8 mouse cellular contexts compared by ENCODE assay signal in genomic region chr6:112484316-112484715, GRCm38 (mm10). TPM values are rescaled to one million over a fixed set of nuclear protein-coding genes. Genes with fewer than 3 reads are reported as not detected.
A peak's percentile ranks its signal among the peaks of the same experiment; 100 is the strongest.
DNase-seq lines count a peak whose midpoint lies in the region; ATAC-seq and TF ChIP-seq lines count a peak whose summit lies in the region.

No protein-coding gene starts in this region.

- H3K9ac ChIP-seq in intestine, embryonic 16.5 days (ENCODE audit: low read depth, low read length), result no peak overlapping the region

- DNase-seq in cerebellum, adult 11 months, result peak; percentile 8
- peak; percentile 24 for DNase-seq in lung, adult 2 months
- DNase-seq in lung, adult 18-20 months, result no peak
- peak; percentile 37 to 63 for DNase-seq in cerebellum, postnatal 25 days
- no peak for DNase-seq in natural killer cell, adult 2 months (ENCODE audit: low spot score in 2 of 2)

- H3K4me1 ChIP-seq in lung, adult 2 months (ENCODE audit: control insufficient read depth, insufficient read depth, low read length), result 0 out of 2 replicates have a peak, but pooled peaks cover 3% of the 10 kb centered on the region
- H3K4me1 ChIP-seq in intestine, embryonic 16.5 days (ENCODE audit: control insufficient read depth, insufficient read depth, low read length), result peaks cover 7% of the 10 kb centered on the region

- H3K27me3 ChIP-seq in intestine, embryonic 16.5 days (replicated peaks; ENCODE audit: control insufficient read depth, insufficient read depth, low read length), result peaks cover 23% of the 10 kb centered on the region

- no peaks in the 10 kb centered on the region for H3K9me3 ChIP-seq in intestine, embryonic 16.5 days (ENCODE audit: control insufficient read depth, low read length)

- WGBS in lung, adult 2 months, result 13% methylated on average over 4 of the region's 4 CpGs
- WGBS in intestine, embryonic 16.5 days, result 10% methylated on average over 4 of the region's 4 CpGs

- no peak overlapping the region for H3K4me2 ChIP-seq in intestine, embryonic 16.5 days (ENCODE audit: low read depth, low read length)

- no peak overlapping the region for H3K4me3 ChIP-seq in lung, adult 2 months (replicated peaks; ENCODE audit: extremely low read depth, low read depth, low read length)
- no peak overlapping the region for H3K4me3 ChIP-seq in intestine, embryonic 16.5 days (ENCODE audit: low read length)

- TF ChIP-seq CTCF in lung, adult 2 months (IDR thresholded peaks at IDR 0.05; ENCODE audit: insufficient read depth, low read length), result peak; percentile 74

- TF ChIP-seq POLR2A in lung, adult 2 months (IDR thresholded peaks at IDR 0.05; ENCODE audit: borderline replicate concordance, extremely low read depth, low read depth, low read length), result no peak

- ATAC-seq in cerebellum, adult (ENCODE audit: insufficient number of reproducible peaks, low FRiP score, low TSS enrichment), result no peak
- ATAC-seq in intestine, embryonic 16.5 days, result peak; percentile 47; the same call in 1 of the 2 replicates
- ATAC-seq in megakaryocyte, adult 5-6 weeks (ENCODE audit: poor library complexity, severe bottlenecking), result 0 out of 2 replicates have a peak, but pooled peaks have one; percentile 33

- no peaks in the 10 kb centered on the region for H3K36me3 ChIP-seq in intestine, embryonic 16.5 days (ENCODE audit: control insufficient read depth, insufficient read depth, low read length)

- no peak overlapping the region for H3K27ac ChIP-seq in intestine, embryonic 16.5 days (ENCODE audit: low read length)

RNA-seq across cellular contexts. Expression of gene Oxtr, which starts 5.4 kb away (rescaled TPM):
- polyA plus RNA-seq in lung, adult 2 months (2012; rRNA removed), result 0.17 and 0.18 TPM in 2 replicates
- polyA plus RNA-seq in intestine, embryonic 16.5 days (2015; fragmentation: Nextera tagmentation; extraction: Ambion mirVana), result 0.17 and 0.24 TPM in 2 replicates
- total RNA-seq in megakaryocyte, adult 5-6 weeks (2015), result not detected in 2 replicates
- 0.15 TPM in 1 of 2 replicates, not detected in the other for total RNA-seq in megakaryocyte, adult 5-6 weeks (2017)

RNA-seq across cellular contexts. Expression of gene Cav3, which starts 25.0 kb away (rescaled TPM):
- polyA plus RNA-seq in lung, adult 2 months (2012; rRNA removed), result 5.0 and 19.7 TPM in 2 replicates
- polyA plus RNA-seq in intestine, embryonic 16.5 days (2015; fragmentation: Nextera tagmentation; extraction: Ambion mirVana), result 1.7 and 1.9 TPM in 2 replicates
- not detected in 2 replicates for total RNA-seq in megakaryocyte, adult 5-6 weeks (2015)
- total RNA-seq in megakaryocyte, adult 5-6 weeks (2017), result not detected in 2 replicates

Comparison
In these comparisons a context has a peak if more than half of its experiments do, and no peak if none do; other contexts are left out.
1. DNase-seq: peak in cerebellum, adult 11 months (single experiment), lung, adult 2 months (single experiment) and cerebellum, postnatal 25 days (2 of 2); none in lung, adult 18-20 months (0 of 2) and natural killer cell, adult 2 months (0 of 2).